24 mouse cellular contexts compared by ENCODE assay signal in genomic region chr14:78172956-78173355, GRCm38 (mm10).
DNase-seq lines count a peak whose midpoint lies in the region; ATAC-seq and TF ChIP-seq lines count a peak whose summit lies in the region.
"Had no signal": no experiment of that assay in that cellular context is flagged by ENCODE, and none has a peak within 500 bp of the region (broad histone marks: within the 10 kb centered on the region; RNA-seq: fewer than 3 reads in every experiment).

No protein-coding gene starts in this region.

- no peaks in the 10 kb centered on the region for H3K4me1 ChIP-seq in lung, embryonic 14.5 days (ENCODE audit: insufficient read depth)
- no peaks in the 10 kb centered on the region for H3K4me1 ChIP-seq in lung, postnatal 0 days (ENCODE audit: insufficient read depth, low read depth, low read length)
- H3K4me1 ChIP-seq in hindbrain, postnatal 0 days (ENCODE audit: insufficient read depth, low read length), result no peaks in the 10 kb centered on the region
- H3K4me1 ChIP-seq: embryonic facial prominence, embryonic 10.5 days; embryonic facial prominence, embryonic 12.5 days; forebrain, embryonic 12.5 days had no signal

- no peaks in the 10 kb centered on the region for H3K9me3 ChIP-seq in lung, embryonic 14.5 days (ENCODE audit: low read depth, low read length)
- no peaks in the 10 kb centered on the region for H3K9me3 ChIP-seq in lung, postnatal 0 days (ENCODE audit: low read length)
- H3K9me3 ChIP-seq in hindbrain, postnatal 0 days (ENCODE audit: low read length), result no peaks in the 10 kb centered on the region
- H3K9me3 ChIP-seq: embryonic facial prominence, embryonic 10.5 days; embryonic facial prominence, embryonic 12.5 days; forebrain, embryonic 12.5 days had no signal

- DNase-seq in lung, embryonic 14.5 days, result peak; percentile 52
- DNase-seq in lung, postnatal 0 days (ENCODE audit: low spot score), result no peak
- peak; percentile 16 for DNase-seq in Muller cell, postnatal 12 days (ENCODE audit: inconsistent ontology term)
- no peak for DNase-seq in gastrocnemius, adult 2 months
- DNase-seq in hindbrain, postnatal 0 days (ENCODE audit: low spot score), result no peak
- DNase-seq: adrenal gland, adult 8-10 months; adrenal gland, postnatal 14 days; adrenal gland, postnatal 36 days; B cell, adult 2 months; cerebellum, adult 11-12 months; cerebellum, adult 2 months; cerebellum, adult 9-10 months; cerebellum, postnatal 10 days; cerebellum, postnatal 25 days had no signal

- no peak overlapping the region for H3K4me3 ChIP-seq in lung, embryonic 14.5 days (ENCODE audit: low read depth, low read length)
- no peak overlapping the region for H3K4me3 ChIP-seq in lung, postnatal 0 days (ENCODE audit: low read depth, low read length)
- H3K4me3 ChIP-seq in gastrocnemius, adult 2 months, result no peak overlapping the region
- H3K4me3 ChIP-seq in hindbrain, postnatal 0 days (ENCODE audit: low read length), result no peak overlapping the region
- H3K4me3 ChIP-seq: embryonic facial prominence, embryonic 10.5 days; embryonic facial prominence, embryonic 12.5 days; forebrain, embryonic 12.5 days had no signal

- H3K4me2 ChIP-seq in lung, embryonic 14.5 days, result no peak overlapping the region
- H3K4me2 ChIP-seq in lung, postnatal 0 days (replicated peaks; ENCODE audit: low read depth, low read length), result no peak overlapping the region
- no peak overlapping the region for H3K4me2 ChIP-seq in hindbrain, postnatal 0 days (ENCODE audit: low read depth, low read length)
- H3K4me2 ChIP-seq: embryonic facial prominence, embryonic 12.5 days; forebrain, embryonic 12.5 days had no signal

- TF ChIP-seq CTCF in lung, embryonic 14.5 days (IDR thresholded peaks at IDR 0.05; ENCODE audit: low read depth), result no peak
- no peak for TF ChIP-seq CTCF in lung, postnatal 0 days (IDR thresholded peaks at IDR 0.05)
- TF ChIP-seq CTCF in gastrocnemius, adult 2 months (IDR thresholded peaks at IDR 0.05), result no peak
- TF ChIP-seq CTCF in hindbrain, postnatal 0 days (IDR thresholded peaks at IDR 0.05; ENCODE audit: low read depth), result no peak

- no peak for ATAC-seq in lung, embryonic 14.5 days (ENCODE audit: insufficient read depth)
- ATAC-seq in lung, postnatal 0 days, result no peak
- no peak for ATAC-seq in hindbrain, postnatal 0 days
- ATAC-seq: activated CD4-positive, CD25-positive, alpha-beta regulatory T cell, adult 4 months; CD4-positive, CD25-positive, alpha-beta regulatory T cell, adult 4 months; forebrain, embryonic 14.5 days; forebrain, embryonic 16.5 days; Patski had no signal

- intact Hi-C loops in gastrocnemius, adult 2 months (cut with DNase I), result no loop called here

- H3K9ac ChIP-seq in lung, embryonic 14.5 days, result no peak overlapping the region
- H3K9ac ChIP-seq in lung, postnatal 0 days (replicated peaks; ENCODE audit: low read depth), result no peak overlapping the region
- no peak overlapping the region for H3K9ac ChIP-seq in hindbrain, postnatal 0 days (replicated peaks; ENCODE audit: low read length)
- H3K9ac ChIP-seq: embryonic facial prominence, embryonic 12.5 days; forebrain, embryonic 12.5 days had no signal

- no peak for TF ChIP-seq EP300 in lung, postnatal 0 days (IDR thresholded peaks at IDR 0.05)

- 40% methylated on average over 1 of the region's 1 CpGs for whole genome bisulfite sequencing in lung, embryonic 14.5 days
- WGBS in lung, postnatal 0 days, result 38% methylated on average over 1 of the region's 1 CpGs
- WGBS in hindbrain, postnatal 0 days, result 40% methylated on average over 1 of the region's 1 CpGs

- no peaks in the 10 kb centered on the region for H3K36me3 ChIP-seq in lung, embryonic 14.5 days (ENCODE audit: insufficient read depth)
- no peaks in the 10 kb centered on the region for H3K36me3 ChIP-seq in lung, postnatal 0 days (ENCODE audit: insufficient read depth, low read length)
- no peaks in the 10 kb centered on the region for H3K36me3 ChIP-seq in hindbrain, postnatal 0 days (ENCODE audit: insufficient read depth, low read length)
- H3K36me3 ChIP-seq: embryonic facial prominence, embryonic 10.5 days; embryonic facial prominence, embryonic 12.5 days; forebrain, embryonic 12.5 days; G1E had no signal

- H3K27me3 ChIP-seq in lung, embryonic 14.5 days (ENCODE audit: insufficient read depth, low read length), result no peaks in the 10 kb centered on the region
- H3K27me3 ChIP-seq in lung, postnatal 0 days (replicated peaks; ENCODE audit: insufficient read depth, low read length), result no peaks in the 10 kb centered on the region
- no peaks in the 10 kb centered on the region for H3K27me3 ChIP-seq in hindbrain, postnatal 0 days (ENCODE audit: insufficient read depth, low read length)
- H3K27me3 ChIP-seq: CH12.LX; embryonic facial prominence, embryonic 12.5 days; forebrain, embryonic 12.5 days had no signal

- no peak overlapping the region for H3K27ac ChIP-seq in lung, embryonic 14.5 days (ENCODE audit: low read depth)
- H3K27ac ChIP-seq in lung, postnatal 0 days (ENCODE audit: low read length), result no peak overlapping the region
- H3K27ac ChIP-seq in gastrocnemius, adult 2 months, result no peak overlapping the region
- no peak overlapping the region for H3K27ac ChIP-seq in hindbrain, postnatal 0 days
- H3K27ac ChIP-seq: embryonic facial prominence, embryonic 10.5 days; embryonic facial prominence, embryonic 12.5 days; forebrain, embryonic 12.5 days had no signal

Comparison
In these comparisons a context has a peak if more than half of its experiments do, and no peak if none do; other contexts are left out.
1. DNase-seq: peak in lung, embryonic 14.5 days (single experiment) and Muller cell, postnatal 12 days (single experiment); none in lung, postnatal 0 days (single experiment), gastrocnemius, adult 2 months (single experiment) and hindbrain, postnatal 0 days (single experiment).